Mouse (Mus musculus) adrenal gland, postnatal 10 days (tissue): ENCODE data around the gene Tnip3. TPM values are rescaled to one million over a fixed set of nuclear protein-coding genes. Genes with fewer than 3 reads are reported as not detected.
A peak's percentile ranks its signal among the peaks of the same experiment; 100 is the strongest.

Experiments
- DNase-seq: peaks from one replicate; pipeline ENCODE4 v3.0.0; 2021; ENCODE audit warnings: mixed read lengths
- long read RNA-seq, 2 experiments: library from polyadenylated mRNA; stranded (forward); transcript quantifications; one replicate each; pipeline ENCODE4 v2.0.0; 2021
- total RNA-seq, 2 experiments: library from RNA; stranded (reverse); gene quantifications; 2 replicates each; pipeline ENCODE4 v1.2.3; 2021

The Tnip3 gene
- under 1 TPM; 0.09 to 0.61 TPM for total RNA-seq
- long read RNA-seq, experiment 1: 0 reads
- long read RNA-seq, experiment 2, partial matches to known transcripts: 0 of 1 reads
- long read RNA-seq, experiment 2, other reads (novel, unspliced or antisense): 0 of 1 reads

DNA sequence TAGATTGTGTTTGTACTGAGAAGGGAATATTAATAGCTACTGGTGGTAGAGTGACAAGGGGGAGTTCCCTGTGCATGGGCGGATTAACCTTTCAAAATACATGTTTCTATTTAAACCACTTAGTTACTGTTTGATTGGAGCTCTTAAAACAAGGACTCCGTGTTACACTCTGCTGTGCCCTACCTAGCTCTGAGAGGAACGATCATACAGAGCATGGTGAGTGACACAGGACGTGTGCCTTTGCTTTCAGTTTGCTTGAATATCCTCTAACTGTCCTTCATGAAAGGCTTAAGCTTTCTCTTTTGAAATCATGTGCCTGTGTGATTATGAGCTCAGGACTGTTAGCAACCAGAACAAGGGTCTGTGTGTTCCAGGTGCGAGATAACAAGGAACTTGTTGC, at the start of gene Tnip3:
Gene Tnip3 (plus strand): TSS at position 122 of the 400 bp plus-strand sequence.
- no peak for DNase-seq

DNA sequence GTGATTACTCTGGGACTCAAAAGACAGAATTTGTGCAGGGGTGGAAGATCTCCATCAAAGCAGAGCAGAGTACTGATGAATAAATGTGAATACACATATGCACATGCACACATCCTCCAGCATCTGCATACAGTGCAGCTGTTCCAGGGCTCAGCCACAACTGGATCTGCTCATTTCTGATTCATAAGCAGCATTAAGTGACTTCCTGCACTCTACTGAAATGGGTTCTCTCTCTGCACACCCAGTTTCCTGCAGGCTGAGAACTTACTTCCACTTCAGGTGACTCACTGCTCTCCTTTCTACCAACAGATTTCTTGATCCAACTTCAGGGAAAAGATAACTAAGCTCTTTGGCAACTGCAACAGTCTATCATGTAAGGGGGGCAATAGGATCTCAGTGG, 26.3 kb upstream of the Tnip3 start:
- DNase-seq: no peak

DNA sequence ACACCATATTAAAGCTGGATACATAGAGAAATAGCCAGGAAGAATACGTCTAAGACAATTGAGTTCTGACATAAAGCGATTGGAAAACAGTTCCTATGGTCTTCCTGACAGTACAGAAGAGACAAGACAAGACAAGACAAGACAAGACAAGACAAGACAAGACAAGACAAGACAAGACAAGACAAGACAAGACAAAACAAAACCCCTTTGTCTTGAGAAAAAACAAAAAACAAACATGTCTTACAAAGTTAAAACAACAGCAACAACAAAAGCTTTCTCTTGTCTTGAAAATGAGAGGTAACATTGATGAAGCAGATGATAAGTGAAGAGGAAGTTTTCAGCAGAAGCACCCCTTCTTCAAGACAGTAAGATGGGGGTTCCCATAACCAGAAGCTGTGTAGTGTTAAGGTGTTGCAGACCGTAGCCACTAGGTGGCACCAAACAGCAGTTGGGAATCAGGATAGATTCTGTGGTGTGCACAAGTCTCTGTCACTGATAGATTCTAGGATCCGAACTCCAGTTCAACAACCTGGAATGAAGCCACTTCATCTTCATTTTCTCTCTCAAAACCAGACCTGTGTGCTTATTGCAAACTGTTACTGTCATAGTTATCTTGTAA, 15.0 kb upstream of the Tnip3 start:
- DNase-seq: peak; percentile 76

DNA sequence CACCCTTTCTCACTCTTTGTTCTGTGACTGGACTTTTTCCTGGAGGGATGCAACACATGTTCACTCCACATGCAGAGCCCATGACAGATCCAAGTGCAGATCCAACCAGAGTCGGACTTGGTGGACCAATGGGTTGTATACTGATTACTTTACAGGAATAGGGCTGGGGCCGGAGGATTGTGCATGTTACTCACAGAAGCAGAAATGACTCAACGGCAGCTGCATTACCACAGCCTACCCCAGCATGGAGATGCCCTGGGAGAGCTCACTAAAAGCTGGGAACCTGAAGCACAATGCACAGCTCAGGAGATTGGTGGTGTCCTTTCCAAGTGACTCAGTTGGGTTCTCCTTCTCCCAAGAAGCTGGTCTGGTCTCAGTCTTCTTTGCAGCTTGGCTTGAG, 11.3 kb upstream of the Tnip3 start:
- no peak for DNase-seq

DNA sequence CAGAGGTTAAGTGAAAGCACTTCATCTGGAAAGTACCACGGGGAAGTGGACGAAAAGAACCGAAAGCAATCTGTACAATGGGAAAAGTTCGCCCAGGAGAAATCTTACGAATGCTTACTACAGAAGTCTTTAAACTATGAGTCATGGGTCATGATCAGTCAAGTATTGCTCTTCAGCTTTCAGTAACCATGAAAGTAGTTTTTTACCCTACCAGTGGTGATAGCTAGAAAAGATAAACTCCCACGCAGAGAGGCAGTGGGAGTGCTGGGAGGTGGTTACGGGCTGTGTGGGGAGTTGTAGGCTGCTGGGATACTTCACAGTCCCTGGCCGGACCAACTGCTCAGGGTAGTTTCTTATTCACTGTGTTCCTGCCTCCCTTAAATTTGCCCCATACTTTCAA, 8.4 kb upstream of the Tnip3 start:
- DNase-seq: no peak

DNA sequence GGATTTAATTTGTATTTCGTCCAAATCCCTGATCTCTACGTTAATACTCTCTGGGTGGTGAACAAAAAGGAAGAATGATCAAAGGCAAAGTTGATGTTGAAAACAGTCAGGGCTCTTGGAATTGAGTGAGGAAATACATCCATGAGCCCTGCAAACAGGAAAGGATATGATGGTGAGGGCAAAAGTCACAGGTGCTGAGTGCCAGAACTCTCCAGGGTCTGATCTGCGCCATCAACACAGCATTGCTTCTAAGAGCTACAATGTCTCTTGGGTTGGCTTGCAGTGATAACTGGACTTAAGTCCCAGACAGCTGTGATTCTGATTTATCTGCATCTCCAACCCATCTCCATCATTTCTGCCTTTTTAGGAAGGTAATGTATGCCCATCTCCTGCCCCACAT, 4.3 kb upstream of the Tnip3 start:
- no peak for DNase-seq

DNA sequence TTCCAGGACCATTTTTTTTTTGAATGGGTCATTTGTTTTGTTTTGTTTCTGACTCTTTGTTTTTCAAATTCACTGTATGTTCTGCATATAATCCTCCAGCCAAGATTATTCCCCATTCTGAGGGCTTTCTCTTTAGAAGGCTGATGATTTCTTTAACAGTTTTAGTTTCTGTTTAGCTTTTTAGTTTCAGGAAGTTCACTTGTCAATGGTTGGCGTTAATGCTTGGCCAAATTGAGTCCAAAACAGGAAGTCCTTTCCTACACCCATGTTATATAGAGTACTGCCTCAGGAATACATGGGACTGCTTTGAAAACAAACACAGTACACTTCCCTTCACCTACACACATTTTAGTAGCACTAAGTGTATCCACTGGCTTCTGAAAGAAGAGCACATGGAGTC, 2.8 kb downstream of the Tnip3 start:
- no peak for DNase-seq

DNA sequence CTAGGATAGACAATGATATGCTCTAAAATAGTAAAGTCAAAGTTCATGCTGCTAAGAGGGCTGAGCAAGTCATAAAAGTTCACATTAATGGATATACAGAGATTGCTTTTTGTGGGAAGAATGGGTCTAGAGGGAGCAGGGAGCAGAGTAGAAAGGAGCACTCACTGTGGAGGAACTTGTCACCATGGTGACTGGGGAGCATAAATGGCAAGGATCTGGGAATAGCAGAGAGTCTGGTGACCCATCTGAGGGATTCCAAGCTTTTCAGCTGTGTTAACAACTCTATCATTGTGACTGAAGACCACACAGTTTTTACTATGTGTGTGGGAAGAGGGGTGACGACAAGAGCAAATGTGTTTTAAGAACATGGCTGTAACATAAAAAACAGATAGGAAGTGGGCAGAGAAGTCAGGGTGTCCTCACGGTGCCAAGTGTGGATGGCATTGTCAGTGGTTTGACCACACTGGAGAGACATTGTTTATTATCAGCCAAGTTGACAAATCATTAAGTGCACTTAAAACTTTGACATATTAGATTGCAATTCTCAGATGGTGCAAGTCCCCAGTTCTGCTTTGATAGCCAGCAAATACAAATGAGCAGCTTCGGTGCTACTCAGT, 6.2 kb downstream of the Tnip3 start:
- DNase-seq: no peak

DNA sequence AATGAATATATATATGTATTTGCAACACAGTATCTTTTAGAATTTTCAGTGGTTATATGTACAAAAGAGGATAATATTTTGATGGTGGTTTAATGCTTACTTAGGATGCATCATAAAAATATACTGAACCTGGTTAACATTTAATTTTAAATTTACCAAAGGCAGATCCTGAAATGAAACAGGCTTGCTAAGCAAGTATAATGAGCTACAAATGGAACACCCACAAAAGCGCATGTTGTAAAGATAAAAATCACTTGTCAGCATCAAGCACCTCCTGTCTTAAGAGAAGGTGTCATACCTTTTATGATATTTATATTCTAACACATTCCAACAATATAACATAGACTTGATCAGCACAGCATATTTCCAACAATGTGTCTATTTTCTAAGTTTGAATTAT, 8.6 kb downstream of the Tnip3 start:
- DNase-seq: no peak

DNA sequence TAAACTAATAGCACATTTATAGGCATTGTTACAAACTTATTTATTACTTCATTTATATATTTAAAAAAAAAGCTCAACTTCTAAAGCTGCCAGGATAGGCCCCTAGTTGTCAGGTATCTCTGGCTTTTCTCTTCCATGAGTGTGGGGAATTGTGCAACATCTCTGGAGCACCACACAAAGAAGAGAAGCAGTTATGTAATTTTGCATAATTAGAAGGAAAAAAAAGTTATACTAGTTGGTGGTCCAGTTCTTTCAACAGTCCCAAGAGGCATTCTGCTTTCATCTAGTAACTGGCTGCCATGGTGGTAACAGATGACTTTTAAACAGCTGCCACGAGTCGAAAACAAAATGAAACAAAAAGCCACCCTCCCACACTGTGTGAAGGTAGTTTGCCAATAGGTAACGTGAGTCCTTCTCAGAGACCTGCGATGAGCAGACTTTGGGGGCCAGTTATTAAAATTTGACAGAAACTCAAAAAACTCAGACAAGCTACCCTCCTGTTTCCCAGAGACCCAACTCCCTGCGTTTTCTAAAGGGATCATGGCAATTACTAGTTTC, 12.3 kb downstream of the Tnip3 start:
- DNase-seq: no peak

DNA sequence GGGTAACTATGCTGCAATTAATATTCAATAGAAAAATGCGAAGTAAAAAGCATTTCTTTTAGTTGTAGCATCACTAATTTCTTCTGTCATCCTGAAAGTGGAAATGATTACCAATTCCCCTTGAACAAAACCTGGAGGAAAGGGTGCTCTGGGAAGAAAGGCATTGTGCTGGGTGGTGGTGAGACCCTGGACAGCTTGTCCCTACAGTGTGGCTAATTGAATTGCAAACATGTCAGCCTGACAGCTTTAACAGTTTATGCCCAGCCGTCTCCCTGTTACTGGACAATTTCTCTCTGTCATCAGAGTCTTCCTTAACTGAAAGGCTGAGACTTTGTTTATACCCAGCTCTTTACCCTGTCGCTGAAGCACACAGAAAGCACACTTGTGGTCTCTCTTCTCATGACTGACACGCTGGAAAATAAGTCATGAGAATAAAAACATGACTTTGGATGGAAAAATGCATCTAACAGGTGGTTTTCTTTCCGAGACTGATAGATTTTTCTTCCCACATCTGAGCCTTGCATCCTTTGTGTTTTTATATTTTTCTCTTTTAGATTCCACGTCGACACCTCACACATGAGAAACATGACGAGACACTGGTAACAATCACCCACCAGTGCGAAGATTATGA, 13.0 kb downstream of the Tnip3 start:
- DNase-seq: no peak

DNA sequence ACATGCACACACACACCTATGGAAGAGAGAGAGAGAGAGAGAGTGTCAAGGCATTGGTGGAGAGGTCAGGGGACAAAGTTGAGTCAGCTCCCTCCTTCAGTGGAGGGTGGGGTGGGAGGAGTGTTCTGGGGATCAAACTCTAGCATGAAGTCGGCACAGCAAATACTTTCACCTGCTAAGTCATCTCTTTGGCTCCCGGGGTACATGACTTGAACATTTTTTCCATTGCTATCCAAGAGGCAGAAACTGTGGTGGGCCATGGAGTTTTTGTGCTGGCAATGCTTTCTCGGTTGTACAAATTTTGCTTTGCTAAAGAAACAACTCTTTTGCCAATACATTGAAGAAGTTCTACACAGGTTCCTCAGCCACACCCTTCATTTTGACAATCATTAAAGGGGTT, 13.8 kb downstream of the Tnip3 start:
- no peak for DNase-seq

DNA sequence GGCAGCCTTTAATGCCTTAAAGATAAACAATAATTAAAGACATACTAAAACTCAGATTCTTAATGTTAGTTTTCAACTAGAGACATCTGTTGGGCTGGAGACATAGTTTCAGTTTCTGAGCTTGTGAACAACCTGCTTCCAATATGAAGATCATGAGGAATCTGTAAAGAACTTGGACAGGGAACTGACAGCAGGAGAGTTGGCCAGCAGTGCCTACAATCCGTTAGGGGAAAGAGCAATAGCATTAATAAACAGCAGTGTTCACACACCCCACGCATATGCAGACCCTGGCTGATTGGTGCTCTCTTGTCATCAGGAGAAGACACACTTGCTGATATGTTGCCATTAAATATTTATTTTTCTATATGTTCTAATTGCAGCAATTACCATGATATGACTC, 15.0 kb downstream of the Tnip3 start:
- DNase-seq: no peak

DNA sequence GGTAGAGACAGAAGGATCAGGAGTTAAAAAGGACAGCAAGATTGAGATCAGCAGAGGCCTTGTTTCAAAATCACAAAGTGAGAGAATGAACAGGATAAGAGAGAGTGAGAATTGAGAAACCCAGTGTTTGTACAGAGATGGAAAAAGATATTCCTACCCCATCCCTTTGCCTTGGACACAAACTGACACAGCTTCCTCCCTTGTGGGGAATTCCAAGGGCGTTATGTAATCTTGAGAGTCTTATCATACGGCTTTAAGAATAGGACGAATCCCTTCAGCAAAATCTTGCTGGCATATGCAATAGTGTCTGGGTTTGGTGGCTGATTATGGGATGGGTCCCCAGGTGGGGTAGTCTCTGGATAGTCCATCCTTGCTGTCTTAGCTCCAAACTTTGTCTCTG, 16.0 kb downstream of the Tnip3 start:
- DNase-seq: no peak

DNA sequence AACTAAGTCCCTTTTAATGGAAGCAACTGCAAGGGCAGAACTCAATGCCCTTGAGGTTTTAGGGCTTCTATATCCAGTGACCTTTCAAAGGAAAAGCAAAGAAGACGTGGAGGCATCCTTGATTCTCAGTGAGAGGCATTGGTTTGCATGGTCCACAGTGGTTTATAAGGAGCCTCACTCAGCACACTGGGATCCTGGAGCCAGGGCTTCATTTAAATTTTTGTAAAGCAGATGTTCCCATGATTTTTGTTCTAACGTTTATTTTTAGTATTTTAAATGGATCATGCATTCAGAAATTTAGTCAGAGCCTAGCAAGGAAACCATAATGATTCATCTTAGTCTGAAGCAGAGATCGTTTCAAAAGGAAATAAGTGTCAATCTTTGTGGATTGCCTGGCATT, 17.3 kb downstream of the Tnip3 start:
- no peak for DNase-seq

DNA sequence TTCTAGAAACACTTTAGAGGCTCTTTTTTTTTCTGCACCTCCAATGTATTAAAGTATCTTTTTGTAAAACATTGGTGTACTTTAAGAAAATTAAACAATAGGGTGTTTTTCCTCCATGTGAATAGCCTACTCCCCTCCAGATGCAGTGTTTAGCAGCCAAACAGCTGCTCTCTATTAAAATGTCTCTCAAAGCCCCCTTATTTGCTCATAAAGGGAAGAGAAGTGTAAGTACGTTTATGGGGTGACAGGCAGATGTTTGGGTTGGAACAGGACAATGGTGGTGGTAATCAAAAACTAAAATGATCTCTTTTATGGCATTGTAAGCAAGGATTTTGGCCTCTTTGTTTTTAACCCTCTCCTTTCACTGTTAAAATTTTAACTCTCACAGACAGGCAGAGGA, 17.8 kb downstream of the Tnip3 start:
- DNase-seq: no peak

DNA sequence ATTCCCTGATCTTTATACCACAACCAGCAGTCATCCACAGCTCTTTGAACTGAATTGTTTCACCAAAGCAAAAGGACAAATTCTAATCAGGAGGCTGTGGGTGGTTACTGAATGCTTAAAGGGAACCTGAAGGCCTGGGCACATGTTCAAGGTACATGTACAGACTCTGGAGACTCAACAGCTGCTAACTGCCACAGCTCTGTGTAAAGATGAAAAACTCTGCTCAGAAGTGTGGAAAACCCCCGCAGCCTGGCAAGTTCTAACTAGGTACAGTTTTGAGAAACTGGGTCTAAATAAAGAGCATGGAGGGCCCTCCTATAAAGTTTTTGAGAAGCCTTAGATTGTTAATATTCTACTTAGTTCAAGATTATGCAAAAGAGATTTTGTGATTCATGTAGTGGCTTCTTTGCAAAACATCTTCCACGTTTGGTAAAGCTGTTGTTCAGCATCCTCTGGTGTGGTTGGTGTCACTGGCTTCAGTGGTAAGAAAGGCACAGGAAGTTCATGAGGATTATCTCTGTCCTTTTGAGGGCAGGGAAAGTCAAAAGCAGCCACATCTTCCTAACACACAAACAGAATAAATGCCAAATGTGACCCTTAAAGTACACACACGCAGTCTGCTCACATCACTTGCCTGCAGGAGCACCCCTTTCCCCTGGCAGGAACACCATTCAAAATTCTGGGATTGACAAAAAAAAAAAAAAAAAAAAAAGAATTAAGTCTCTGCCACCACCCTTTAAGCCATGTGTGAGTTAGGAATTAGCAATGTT, 39.0 kb downstream of the Tnip3 start:
- DNase-seq: no peak

DNA sequence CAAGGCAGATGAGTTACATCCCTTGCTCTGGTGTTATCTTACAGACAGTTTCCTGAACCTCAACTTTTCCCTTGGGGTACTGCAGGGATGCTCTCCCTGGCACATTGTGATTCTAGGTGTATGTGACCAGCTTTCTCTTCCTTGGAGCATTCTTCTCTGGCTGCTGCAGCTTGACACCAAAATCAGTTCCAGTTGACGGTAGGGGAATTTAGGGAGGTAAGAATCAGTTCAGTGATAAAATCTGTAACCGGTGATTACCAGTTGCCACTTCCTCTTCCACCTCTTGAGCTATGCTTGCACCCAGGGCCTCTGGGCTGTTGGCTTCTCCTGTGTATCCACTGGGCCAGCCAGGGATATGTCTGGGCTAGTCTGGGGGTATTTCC, 39.5 kb downstream of the Tnip3 start:
- DNase-seq: no peak

DNA sequence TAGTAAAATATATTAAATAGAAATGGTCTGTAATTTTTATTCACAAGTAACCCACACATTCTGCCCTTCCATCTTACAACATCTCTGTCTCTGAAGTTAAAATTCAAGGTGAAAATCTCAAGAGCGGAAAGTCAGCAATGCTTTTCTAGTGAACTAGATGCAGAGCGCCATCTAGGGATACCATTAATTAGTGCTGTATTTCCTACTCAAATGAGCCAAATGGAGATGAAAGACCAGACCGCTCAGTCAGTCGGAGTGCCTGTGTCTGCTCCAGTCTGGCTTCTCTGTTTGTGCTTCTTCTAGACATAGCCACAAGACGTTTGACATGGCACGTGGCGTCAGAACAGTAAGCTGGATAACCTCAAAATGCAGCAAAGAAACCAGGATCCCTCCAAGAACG, 44.6 kb downstream of the Tnip3 start:
- DNase-seq: peak; percentile 58

DNA sequence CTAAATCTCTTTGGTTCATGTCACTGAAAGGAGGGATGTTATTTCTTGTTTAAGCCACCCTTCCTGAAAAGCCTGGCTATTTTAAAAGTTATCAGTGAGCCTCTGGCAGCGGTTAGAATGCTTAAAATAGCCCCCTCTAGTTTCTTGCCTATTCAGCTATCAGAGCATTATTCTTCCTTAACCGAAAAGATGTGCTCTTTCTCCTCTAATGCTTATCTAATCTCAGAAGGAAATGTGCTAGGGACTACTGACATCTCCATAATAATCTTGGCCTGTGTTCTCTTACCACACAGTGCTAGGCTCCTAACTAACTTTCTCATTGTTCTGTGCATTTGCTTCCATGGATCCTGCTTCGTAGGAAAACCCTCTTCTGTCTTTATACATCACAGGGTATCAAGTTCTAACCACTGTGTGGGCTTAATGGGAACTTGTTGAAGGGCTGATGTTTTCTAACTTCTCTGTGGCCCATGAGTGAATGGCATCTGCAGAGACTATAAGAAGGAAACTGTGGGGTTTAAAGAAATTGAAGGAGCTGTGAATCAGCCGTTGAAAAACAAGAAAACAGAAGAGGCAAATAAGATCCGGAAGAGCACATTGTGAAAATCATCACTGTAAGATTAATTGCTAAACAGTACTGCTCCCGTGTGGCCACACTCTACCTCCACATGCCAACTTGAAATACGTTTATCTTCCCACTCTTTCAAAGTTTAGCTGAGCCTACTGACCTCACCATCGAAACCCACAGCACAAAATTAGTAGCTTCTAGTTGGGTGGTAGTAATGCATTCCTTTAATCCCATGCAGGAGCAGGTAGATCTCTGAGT, 53.2 kb downstream of the Tnip3 start:
- DNase-seq: no peak

DNA sequence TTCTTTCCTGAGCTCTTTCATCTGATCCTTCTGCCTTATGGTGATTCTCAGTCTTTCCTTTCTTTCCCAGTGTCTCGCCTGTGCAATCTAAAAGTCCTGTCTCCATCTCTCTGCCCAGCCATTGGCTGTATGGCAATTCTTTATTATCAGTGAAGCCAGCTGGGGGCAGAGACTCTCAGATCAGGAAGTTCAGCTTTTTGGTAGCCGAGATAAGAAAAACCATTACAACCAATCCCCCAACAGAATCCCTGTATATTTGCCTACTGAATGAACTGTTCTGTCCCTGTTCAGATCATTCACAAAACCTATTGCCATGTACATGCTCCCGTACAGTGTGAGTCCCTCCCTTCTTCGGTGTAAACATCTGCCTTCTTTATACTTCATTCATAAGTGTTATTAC, 57.9 kb downstream of the Tnip3 start:
- DNase-seq: no peak

DNA sequence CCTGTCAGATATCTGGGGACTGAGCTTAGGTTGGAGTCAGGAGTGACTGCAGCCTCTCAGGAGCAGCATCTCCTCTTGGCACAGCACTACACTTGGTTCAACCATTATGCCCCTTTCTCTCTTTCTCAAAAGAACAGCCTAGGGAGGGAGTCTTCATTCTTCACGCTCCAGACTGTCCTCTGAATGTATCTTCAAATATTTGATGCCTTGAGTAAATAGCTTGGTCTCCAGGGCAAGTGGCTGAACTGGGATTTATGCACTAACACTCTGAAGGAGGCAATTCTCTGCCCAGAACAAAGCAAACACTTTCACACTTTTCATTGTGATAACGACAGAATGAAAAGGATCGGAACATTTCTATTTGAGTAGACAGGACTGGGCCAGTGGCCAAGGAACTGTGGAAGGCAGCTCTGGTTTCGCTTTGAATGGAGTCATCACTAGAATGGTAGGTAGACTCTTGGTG, 59.8 kb downstream of the Tnip3 start:
- DNase-seq: peak; percentile 30
